Mouse (Mus musculus): ENCODE measurements around the gene Ercc2. TPM values are rescaled to one million over a fixed set of nuclear protein-coding genes. Genes with fewer than 3 reads are reported as not detected.

Gene Ercc2
- total and polyA plus RNA-seq, 3 experiments: 14.8 to 36.0 (median 17.2) TPM

- H3K36me3 ChIP-seq (replicated peaks): peaks cover 74% of the 10 kb centered on the region
- no peak for ATAC-seq (ENCODE audit: extremely low read depth, insufficient number of reproducible peaks, low FRiP score, poor library complexity, severe bottlenecking)
Measured at GRCm38 (mm10) chr7:19349188-19349915, 32.5 kb upstream of the Ercc2 start.

GRCm38 (mm10) chr7:19350221-19350620 lies 31.6 kb upstream of the Ercc2 start:
- Histone ChIP-seq H3K4me3 (ENCODE audit: low read depth, low read length) (no peak overlapping the region), H3K4me1 (ENCODE audit: insufficient read depth, low read depth, low read length) (peaks cover 14% of the 10 kb centered on the region), H3K9me3 (replicated peaks) (no peaks in the 10 kb centered on the region), H3K27me3 (ENCODE audit: insufficient read depth, low read length) (no peaks in the 10 kb centered on the region), H3K36me3 (replicated peaks) (peaks cover 83% of the 10 kb centered on the region)
- DNase-seq (ENCODE audit: low spot score) (no peak), ATAC-seq (ENCODE audit: extremely low read depth, insufficient number of reproducible peaks, low FRiP score, poor library complexity, severe bottlenecking) (no peak)
- TF ChIP-seq GATA1 (IDR thresholded peaks at IDR 0.05; ENCODE audit: borderline replicate concordance, low read length) (no peak), POLR2AphosphoS5 (IDR thresholded peaks at IDR 0.05; ENCODE audit: insufficient replicate concordance, low read depth, low read length) (no peak), TAL1 (conservative IDR thresholded peaks at IDR 0.05; ENCODE audit: low read depth, low read length) (no peak), GATA2 (IDR thresholded peaks at IDR 0.05; ENCODE audit: borderline replicate concordance, low read depth, low read length) (no peak), CTCF (IDR thresholded peaks at IDR 0.05; ENCODE audit: low read depth, low read length) (no peak)

More at GRCm38 (mm10) chr7:19349188-19349915, 32.5 kb upstream of the Ercc2 start:
- Histone ChIP-seq H3K4me1 (ENCODE audit: insufficient read depth, low read depth, low read length) (peaks cover 16% of the 10 kb centered on the region), H3K4me3 (ENCODE audit: low read depth, low read length) (no peak overlapping the region), H3K9me3 (replicated peaks) (no peaks in the 10 kb centered on the region), H3K27me3 (ENCODE audit: insufficient read depth, low read length) (no peaks in the 10 kb centered on the region)
- TF ChIP-seq POLR2AphosphoS5 (IDR thresholded peaks at IDR 0.05; ENCODE audit: insufficient replicate concordance, low read depth, low read length) (no peak), TAL1 (conservative IDR thresholded peaks at IDR 0.05; ENCODE audit: low read depth, low read length) (no peak), GATA2 (IDR thresholded peaks at IDR 0.05; ENCODE audit: borderline replicate concordance, low read depth, low read length) (no peak), GATA1 (IDR thresholded peaks at IDR 0.05; ENCODE audit: borderline replicate concordance, low read length) (no peak), CTCF (IDR thresholded peaks at IDR 0.05; ENCODE audit: low read depth, low read length) (no peak)
- no peak for DNase-seq (ENCODE audit: low spot score)

- Histone ChIP-seq H3K4me1 (ENCODE audit: insufficient read depth, low read depth, low read length) (peaks cover 36% of the 10 kb centered on the region), H3K4me3 (ENCODE audit: low read depth, low read length) (no peak overlapping the region), H3K36me3 (replicated peaks) (peaks cover 78% of the 10 kb centered on the region), H3K27me3 (ENCODE audit: insufficient read depth, low read length) (no peaks in the 10 kb centered on the region), H3K9me3 (replicated peaks) (no peaks in the 10 kb centered on the region)
- DNase-seq (ENCODE audit: low spot score): no peak
- no peak for ATAC-seq (ENCODE audit: extremely low read depth, insufficient number of reproducible peaks, low FRiP score, poor library complexity, severe bottlenecking)
- TF ChIP-seq TAL1 (conservative IDR thresholded peaks at IDR 0.05; ENCODE audit: low read depth, low read length): no peak
- TF ChIP-seq CTCF (IDR thresholded peaks at IDR 0.05; ENCODE audit: low read depth, low read length): no peak
- no peak for TF ChIP-seq GATA2 (IDR thresholded peaks at IDR 0.05; ENCODE audit: borderline replicate concordance, low read depth, low read length)
- no peak for TF ChIP-seq POLR2AphosphoS5 (IDR thresholded peaks at IDR 0.05; ENCODE audit: insufficient replicate concordance, low read depth, low read length)
- no peak for TF ChIP-seq GATA1 (IDR thresholded peaks at IDR 0.05; ENCODE audit: borderline replicate concordance, low read length)
Measured at GRCm38 (mm10) chr7:19354991-19355390, 26.8 kb upstream of the Ercc2 start.

- TF ChIP-seq TAL1 (conservative IDR thresholded peaks at IDR 0.05; ENCODE audit: low read depth, low read length) (no peak), POLR2AphosphoS5 (IDR thresholded peaks at IDR 0.05; ENCODE audit: insufficient replicate concordance, low read depth, low read length) (no peak), GATA1 (IDR thresholded peaks at IDR 0.05; ENCODE audit: borderline replicate concordance, low read length) (no peak), GATA2 (IDR thresholded peaks at IDR 0.05; ENCODE audit: borderline replicate concordance, low read depth, low read length) (no peak), CTCF (IDR thresholded peaks at IDR 0.05; ENCODE audit: low read depth, low read length) (no peak)
- ATAC-seq (ENCODE audit: extremely low read depth, insufficient number of reproducible peaks, low FRiP score, poor library complexity, severe bottlenecking) (no peak), DNase-seq (ENCODE audit: low spot score) (no peak)
- peaks cover 48% of the 10 kb centered on the region for H3K4me1 ChIP-seq (ENCODE audit: insufficient read depth, low read depth, low read length)
- H3K4me3 ChIP-seq (ENCODE audit: low read depth, low read length): no peak overlapping the region
- no peaks in the 10 kb centered on the region for H3K27me3 ChIP-seq (ENCODE audit: insufficient read depth, low read length)
- peaks cover 67% of the 10 kb centered on the region for H3K36me3 ChIP-seq (replicated peaks)
- no peaks in the 10 kb centered on the region for H3K9me3 ChIP-seq (replicated peaks)
Measured at GRCm38 (mm10) chr7:19356311-19356710, 25.5 kb upstream of the Ercc2 start.

GRCm38 (mm10) chr7:19357381-19358375 lies 24.1 kb upstream of the Ercc2 start:
- Histone ChIP-seq H3K4me3 (ENCODE audit: low read depth, low read length) (peak overlapping the region; percentile 86), H3K36me3 (replicated peaks) (peaks cover 64% of the 10 kb centered on the region), H3K9me3 (replicated peaks) (no peaks in the 10 kb centered on the region), H3K4me1 (ENCODE audit: insufficient read depth, low read depth, low read length) (peaks cover 61% of the 10 kb centered on the region), H3K27me3 (ENCODE audit: insufficient read depth, low read length) (no peaks in the 10 kb centered on the region)
- DNase-seq (ENCODE audit: low spot score): no peak
- no peak for TF ChIP-seq TAL1 (conservative IDR thresholded peaks at IDR 0.05; ENCODE audit: low read depth, low read length)
- 0 out of 2 replicates have a peak, but pooled peaks have one; percentile 29 for TF ChIP-seq POLR2AphosphoS5 (IDR thresholded peaks at IDR 0.05; ENCODE audit: insufficient replicate concordance, low read depth, low read length)
- no peak for ATAC-seq (ENCODE audit: extremely low read depth, insufficient number of reproducible peaks, low FRiP score, poor library complexity, severe bottlenecking)

- no peak for DNase-seq (ENCODE audit: low spot score)
- H3K4me3 ChIP-seq (ENCODE audit: low read depth, low read length): peak overlapping the region; percentile 86
- no peak for TF ChIP-seq CTCF (IDR thresholded peaks at IDR 0.05; ENCODE audit: low read depth, low read length)
- TF ChIP-seq GATA2 (IDR thresholded peaks at IDR 0.05; ENCODE audit: borderline replicate concordance, low read depth, low read length): no peak
- TF ChIP-seq GATA1 (IDR thresholded peaks at IDR 0.05; ENCODE audit: borderline replicate concordance, low read length): no peak
- no peak for TF ChIP-seq POLR2AphosphoS5 (IDR thresholded peaks at IDR 0.05; ENCODE audit: insufficient replicate concordance, low read depth, low read length)
- no peak for TF ChIP-seq TAL1 (conservative IDR thresholded peaks at IDR 0.05; ENCODE audit: low read depth, low read length)
- H3K36me3 ChIP-seq (replicated peaks): peaks cover 61% of the 10 kb centered on the region
- no peaks in the 10 kb centered on the region for H3K9me3 ChIP-seq (replicated peaks)
- peaks cover 68% of the 10 kb centered on the region for H3K4me1 ChIP-seq (ENCODE audit: insufficient read depth, low read depth, low read length)
- no peak for ATAC-seq (ENCODE audit: extremely low read depth, insufficient number of reproducible peaks, low FRiP score, poor library complexity, severe bottlenecking)
- no peaks in the 10 kb centered on the region for H3K27me3 ChIP-seq (ENCODE audit: insufficient read depth, low read length)
Measured at GRCm38 (mm10) chr7:19358634-19359033, 23.2 kb upstream of the Ercc2 start.

Measured in G1E (cell line).